In genomic region chr6:71908481-71909381, GRCm38 (mm10) we compare ENCODE assay signal across 8 mouse cellular contexts. TPM values are rescaled to one million over a fixed set of nuclear protein-coding genes. Genes with fewer than 3 reads are reported as not detected.
DNase-seq lines count a peak whose midpoint lies in the region; ATAC-seq and TF ChIP-seq lines count a peak whose summit lies in the region.

Gene Ptcd3 (minus strand): TSS chr6:71908750.
Gene Polr1a (plus strand): TSS chr6:71909053.

- TF ChIP-seq EP300 in heart, adult 2 months (IDR thresholded peaks at IDR 0.05; ENCODE audit: insufficient read depth, low read depth, low read length), result no peak

- no peaks in the 10 kb centered on the region for H3K9me3 ChIP-seq in embryonic facial prominence, embryonic 14.5 days (ENCODE audit: control insufficient read depth, low read length)
- H3K9me3 ChIP-seq in limb, embryonic 13.5 days, result no peaks in the 10 kb centered on the region
- H3K9me3 ChIP-seq in midbrain, embryonic 16.5 days (replicated peaks; ENCODE audit: control insufficient read depth, low read length, poor library complexity, severe bottlenecking), result no peaks in the 10 kb centered on the region

- H3K4me3 ChIP-seq in embryonic facial prominence, embryonic 14.5 days (ENCODE audit: low read depth, low read length), result peak within 1 kb of the TSS; percentile 87
- H3K4me3 ChIP-seq in heart, adult 2 months, result peak within 1 kb of the TSS; percentile 88
- peak within 1 kb of the TSS; percentile 80 for H3K4me3 ChIP-seq in limb, embryonic 13.5 days
- H3K4me3 ChIP-seq in midbrain, embryonic 16.5 days (ENCODE audit: low read depth, low read length), result peak within 1 kb of the TSS; percentile 66

- no peaks in the 10 kb centered on the region for H3K79me2 ChIP-seq in heart, adult 2 months (replicated peaks; ENCODE audit: control insufficient read depth, insufficient read depth, low read length)

- intact Hi-C loops in heart, adult 2 months (cut with DNase I), result no loop called here

- under 1% methylated on average over 53 of the region's 58 CpGs for WGBS in embryonic facial prominence, embryonic 14.5 days
- under 1% methylated on average over 58 of the region's 58 CpGs for WGBS in heart, adult 2 months
- WGBS in limb, embryonic 13.5 days, result under 1% methylated on average over 58 of the region's 58 CpGs
- WGBS in midbrain, embryonic 16.5 days, result under 1% methylated on average over 58 of the region's 58 CpGs

- peaks cover 13% of the 10 kb centered on the region for H3K4me1 ChIP-seq in embryonic facial prominence, embryonic 14.5 days (ENCODE audit: control insufficient read depth, insufficient read depth, low read length)
- H3K4me1 ChIP-seq in heart, adult 2 months (ENCODE audit: control insufficient read depth, insufficient read depth, low read length), result peaks cover 5% of the 10 kb centered on the region
- H3K4me1 ChIP-seq in limb, embryonic 13.5 days, result peaks cover 29% of the 10 kb centered on the region
- H3K4me1 ChIP-seq in midbrain, embryonic 16.5 days (ENCODE audit: control insufficient read depth, insufficient read depth, low read length), result peaks cover 12% of the 10 kb centered on the region

- H3K27me3 ChIP-seq in embryonic facial prominence, embryonic 14.5 days (replicated peaks; ENCODE audit: control insufficient read depth, insufficient read depth, low read length), result no peaks in the 10 kb centered on the region
- H3K27me3 ChIP-seq in heart, adult 2 months (ENCODE audit: control insufficient read depth, insufficient read depth, low read length), result no peaks in the 10 kb centered on the region
- no peaks in the 10 kb centered on the region for H3K27me3 ChIP-seq in limb, embryonic 13.5 days
- H3K27me3 ChIP-seq in midbrain, embryonic 16.5 days (ENCODE audit: control insufficient read depth, insufficient read depth, low read depth, low read length), result no peaks in the 10 kb centered on the region

- ATAC-seq in embryonic facial prominence, embryonic 14.5 days (ENCODE audit: low read depth), result peak; percentile 92
- ATAC-seq in limb, embryonic 13.5 days (ENCODE audit: low FRiP score, low read depth), result peak; percentile 93
- ATAC-seq in midbrain, embryonic 16.5 days, result peak; percentile 96

- peak within 1 kb of the TSS; percentile 49 for H3K27ac ChIP-seq in embryonic facial prominence, embryonic 14.5 days (replicated peaks; ENCODE audit: low read depth, low read length)
- peak within 1 kb of the TSS; percentile 100 for H3K27ac ChIP-seq in heart, adult 2 months
- peak within 1 kb of the TSS; percentile 69; the same call in 1 of the 2 replicates for H3K27ac ChIP-seq in limb, embryonic 13.5 days
- H3K27ac ChIP-seq in midbrain, embryonic 16.5 days (ENCODE audit: low read length), result peak within 1 kb of the TSS; percentile 78

- peak; percentile 94 for DNase-seq in 3T3-L1 (ENCODE audit: low read depth, low spot score)
- peak; percentile 85 to 86 for DNase-seq in adrenal gland, postnatal 4 days (ENCODE audit: low spot score in 2 of 2)
- DNase-seq in embryonic facial prominence, embryonic 14.5 days (ENCODE audit: low spot score), result peak; percentile 95
- DNase-seq in heart, adult 2 months, result peak; percentile 91 to 94
- DNase-seq in kidney, adult 8-10 months, result peak; percentile 84 to 92
- DNase-seq in spleen, postnatal 10 days (ENCODE audit: low spot score in 2 of 2), result peak; percentile 89 to 96

- H3K36me3 ChIP-seq in embryonic facial prominence, embryonic 14.5 days (ENCODE audit: control insufficient read depth, insufficient read depth, low read length), result peaks cover 34% of the 10 kb centered on the region
- peaks cover 7% of the 10 kb centered on the region for H3K36me3 ChIP-seq in heart, adult 2 months (ENCODE audit: control insufficient read depth, insufficient read depth, low read length)
- H3K36me3 ChIP-seq in limb, embryonic 13.5 days, result peaks cover 28% of the 10 kb centered on the region
- peaks cover 10% of the 10 kb centered on the region for H3K36me3 ChIP-seq in midbrain, embryonic 16.5 days (ENCODE audit: control insufficient read depth, insufficient read depth, low read length)

- peak; percentile 86 for TF ChIP-seq POLR2A in heart, adult 2 months (IDR thresholded peaks at IDR 0.05; ENCODE audit: insufficient read depth, low read depth, low read length)

- H3K9ac ChIP-seq in embryonic facial prominence, embryonic 14.5 days (ENCODE audit: low read depth, low read length), result peak within 1 kb of the TSS; percentile 77
- H3K9ac ChIP-seq in heart, adult 2 months (ENCODE audit: low read depth, low read length), result peak within 1 kb of the TSS; percentile 70
- H3K9ac ChIP-seq in limb, embryonic 13.5 days, result peak within 1 kb of the TSS; percentile 76
- peak within 1 kb of the TSS; percentile 63 for H3K9ac ChIP-seq in midbrain, embryonic 16.5 days (ENCODE audit: low read depth, low read length)

- H3K4me2 ChIP-seq in embryonic facial prominence, embryonic 14.5 days (ENCODE audit: low read depth, low read length), result peak within 1 kb of the TSS; percentile 85
- H3K4me2 ChIP-seq in limb, embryonic 13.5 days (replicated peaks), result peak within 1 kb of the TSS; percentile 88
- peak within 1 kb of the TSS; percentile 63 for H3K4me2 ChIP-seq in midbrain, embryonic 16.5 days (ENCODE audit: low read length)

- no peak for TF ChIP-seq CTCF in heart, adult 2 months (IDR thresholded peaks at IDR 0.05)

RNA-seq across cellular contexts. Expression of gene Ptcd3, which starts in this region (rescaled TPM):
- total RNA-seq in adrenal gland, postnatal 4 days (2021), result 100 to 1,000 TPM; 130 to 134 TPM
- 84.6 and 92.6 TPM in 2 replicates for polyA plus RNA-seq in embryonic facial prominence, embryonic 14.5 days (2014; fragmentation: Nextera tagmentation; extraction: Ambion mirVana)
- 100 to 1,000 TPM; 112 to 118 TPM for total RNA-seq in heart, adult 2 months (2021)
- polyA plus RNA-seq in heart, adult 2 months (2012; rRNA removed), result 41.9 and 79.8 TPM in 2 replicates
- polyA plus RNA-seq in limb, embryonic 13.5 days (2015; fragmentation: Nextera tagmentation; extraction: Ambion mirVana), result 108 and 110 TPM in 2 replicates
- polyA plus RNA-seq in midbrain, embryonic 16.5 days (2015; fragmentation: Nextera tagmentation; extraction: Ambion mirVana), result 75.6 and 84.6 TPM in 2 replicates

RNA-seq across cellular contexts. Expression of gene Polr1a, which starts in this region (rescaled TPM):
- total RNA-seq in adrenal gland, postnatal 4 days (2021), result 10 to 100 TPM; 79.4 to 82.1 TPM
- 28.9 and 31.5 TPM in 2 replicates for polyA plus RNA-seq in embryonic facial prominence, embryonic 14.5 days (2014; fragmentation: Nextera tagmentation; extraction: Ambion mirVana)
- total RNA-seq in heart, adult 2 months (2021), result 10 to 100 TPM; 41.6 to 46.2 TPM
- 16.1 and 21.7 TPM in 2 replicates for polyA plus RNA-seq in heart, adult 2 months (2012; rRNA removed)
- 37.1 and 37.6 TPM in 2 replicates for polyA plus RNA-seq in limb, embryonic 13.5 days (2015; fragmentation: Nextera tagmentation; extraction: Ambion mirVana)
- 18.6 and 19.6 TPM in 2 replicates for polyA plus RNA-seq in midbrain, embryonic 16.5 days (2015; fragmentation: Nextera tagmentation; extraction: Ambion mirVana)

Comparison
In these comparisons a context has a peak if more than half of its experiments do, and no peak if none do; other contexts are left out.
1. Peak in every context shown above with its lines: DNase-seq, ATAC-seq, H3K4me3 ChIP-seq and H3K27ac ChIP-seq.
2. H3K27ac ChIP-seq: peak in every context shown above with its lines; median percentile 100 in heart, adult 2 months; 78 in midbrain, embryonic 16.5 days; 69 in limb, embryonic 13.5 days; 49 in embryonic facial prominence, embryonic 14.5 days.